ENCODE assay signal across 38 mouse cellular contexts in genomic region chr17:7369401-7369800, GRCm38 (mm10). TPM values are rescaled to one million over a fixed set of nuclear protein-coding genes. Genes with fewer than 3 reads are reported as not detected.
"Had no signal": no experiment of that assay in that cellular context is flagged by ENCODE, and none has a peak within 500 bp of the region (broad histone marks: within the 10 kb centered on the region; RNA-seq: fewer than 3 reads in every experiment).

No protein-coding gene starts in this region.

RNA-seq across cellular contexts. Expression of gene Gm49630, which starts 2.4 kb away (rescaled TPM):
- total RNA-seq: gastrocnemius, adult 2 months; gastrocnemius, postnatal 10 days; gastrocnemius, postnatal 25 days; gastrocnemius, postnatal 4 days; granulocyte monocyte progenitor cell, adult 5-6 weeks; heart, adult 2 months; heart, postnatal 14 days; heart, postnatal 36 days; hematopoietic stem cell, adult 5-6 weeks; hindbrain, postnatal 0 days; layer of hippocampus, adult 18-20 months; layer of hippocampus, adult 8-10 months; layer of hippocampus, postnatal 14 days; layer of hippocampus, postnatal 36 days; left cerebral cortex, adult 18-20 months; left cerebral cortex, adult 8-10 months; left cerebral cortex, postnatal 10 days; left cerebral cortex, postnatal 25 days; left cerebral cortex, postnatal 4 days; liver, adult 2 months had no signal
- polyA plus RNA-seq: heart, adult 2 months; heart, embryonic 11.5 days; heart, embryonic 13.5 days; heart, embryonic 15.5 days; heart, postnatal 0 days; hindbrain, embryonic 11.5 days; hindbrain, embryonic 13.5 days; hindbrain, embryonic 15.5 days; hindbrain, postnatal 0 days; intestine, embryonic 14.5 days; intestine, embryonic 16.5 days; kidney, adult 2 months; kidney, embryonic 15.5 days; kidney, postnatal 0 days; large intestine, adult 2 months; limb, embryonic 11.5 days; limb, embryonic 13.5 days; limb, embryonic 15.5 days; liver, adult 2 months; liver, embryonic 12.5 days; liver, embryonic 14.5 days had no signal

RNA-seq across cellular contexts. Expression of gene Unc93a2, which starts 15.9 kb away (rescaled TPM):
- total RNA-seq: gastrocnemius, postnatal 10 days; granulocyte monocyte progenitor cell, adult 5-6 weeks; heart, postnatal 36 days; hematopoietic stem cell, adult 5-6 weeks; hindbrain, postnatal 0 days; layer of hippocampus, adult 8-10 months; layer of hippocampus, postnatal 14 days; layer of hippocampus, postnatal 36 days; left cerebral cortex, adult 18-20 months; left cerebral cortex, postnatal 25 days had no signal
- polyA plus RNA-seq: heart, embryonic 11.5 days; heart, embryonic 13.5 days; heart, embryonic 15.5 days; heart, postnatal 0 days; hindbrain, embryonic 11.5 days; hindbrain, embryonic 13.5 days; intestine, embryonic 14.5 days; kidney, embryonic 15.5 days; kidney, postnatal 0 days; limb, embryonic 11.5 days; limb, embryonic 13.5 days; liver, embryonic 12.5 days had no signal

RNA-seq across cellular contexts. Expression of gene Ttll2, which starts 16.9 kb away (rescaled TPM):
- total RNA-seq: gastrocnemius, postnatal 10 days; gastrocnemius, postnatal 25 days; gastrocnemius, postnatal 4 days; granulocyte monocyte progenitor cell, adult 5-6 weeks; heart, adult 2 months; heart, postnatal 14 days; heart, postnatal 36 days; hematopoietic stem cell, adult 5-6 weeks; hindbrain, postnatal 0 days; layer of hippocampus, adult 18-20 months; layer of hippocampus, adult 8-10 months; layer of hippocampus, postnatal 14 days; layer of hippocampus, postnatal 36 days; left cerebral cortex, adult 18-20 months; left cerebral cortex, adult 8-10 months; left cerebral cortex, postnatal 10 days; left cerebral cortex, postnatal 25 days; liver, adult 2 months had no signal
- polyA plus RNA-seq: heart, embryonic 11.5 days; heart, embryonic 13.5 days; heart, embryonic 15.5 days; heart, postnatal 0 days; hindbrain, embryonic 11.5 days; hindbrain, embryonic 13.5 days; hindbrain, embryonic 15.5 days; hindbrain, postnatal 0 days; intestine, embryonic 14.5 days; intestine, embryonic 16.5 days; kidney, adult 2 months; kidney, embryonic 15.5 days; kidney, postnatal 0 days; limb, embryonic 11.5 days; limb, embryonic 13.5 days; limb, embryonic 15.5 days; liver, embryonic 12.5 days had no signal

RNA-seq across cellular contexts. Expression of gene Tcp10a, which starts 45.0 kb away (rescaled TPM):
- total RNA-seq: gastrocnemius, adult 2 months; gastrocnemius, postnatal 10 days; gastrocnemius, postnatal 25 days; gastrocnemius, postnatal 4 days; granulocyte monocyte progenitor cell, adult 5-6 weeks; heart, adult 2 months; heart, postnatal 14 days; heart, postnatal 36 days; hematopoietic stem cell, adult 5-6 weeks; hindbrain, postnatal 0 days; left cerebral cortex, postnatal 4 days; liver, adult 2 months had no signal
- polyA plus RNA-seq: heart, embryonic 15.5 days; hindbrain, embryonic 11.5 days; hindbrain, embryonic 13.5 days; hindbrain, embryonic 15.5 days; intestine, embryonic 14.5 days; intestine, embryonic 16.5 days; kidney, adult 2 months; kidney, embryonic 15.5 days; kidney, postnatal 0 days; large intestine, adult 2 months; limb, embryonic 11.5 days; limb, embryonic 13.5 days; limb, embryonic 15.5 days; liver, adult 2 months; liver, embryonic 12.5 days; liver, embryonic 14.5 days had no signal
